Mouse (Mus musculus): ENCODE measurements around the gene Fcho2. TPM values are rescaled to one million over a fixed set of nuclear protein-coding genes. Genes with fewer than 3 reads are reported as not detected.

Fcho2 gene
- 20.8 and 41.9 TPM in 2 replicates for polyA plus RNA-seq (2012; rRNA removed)

DNA sequence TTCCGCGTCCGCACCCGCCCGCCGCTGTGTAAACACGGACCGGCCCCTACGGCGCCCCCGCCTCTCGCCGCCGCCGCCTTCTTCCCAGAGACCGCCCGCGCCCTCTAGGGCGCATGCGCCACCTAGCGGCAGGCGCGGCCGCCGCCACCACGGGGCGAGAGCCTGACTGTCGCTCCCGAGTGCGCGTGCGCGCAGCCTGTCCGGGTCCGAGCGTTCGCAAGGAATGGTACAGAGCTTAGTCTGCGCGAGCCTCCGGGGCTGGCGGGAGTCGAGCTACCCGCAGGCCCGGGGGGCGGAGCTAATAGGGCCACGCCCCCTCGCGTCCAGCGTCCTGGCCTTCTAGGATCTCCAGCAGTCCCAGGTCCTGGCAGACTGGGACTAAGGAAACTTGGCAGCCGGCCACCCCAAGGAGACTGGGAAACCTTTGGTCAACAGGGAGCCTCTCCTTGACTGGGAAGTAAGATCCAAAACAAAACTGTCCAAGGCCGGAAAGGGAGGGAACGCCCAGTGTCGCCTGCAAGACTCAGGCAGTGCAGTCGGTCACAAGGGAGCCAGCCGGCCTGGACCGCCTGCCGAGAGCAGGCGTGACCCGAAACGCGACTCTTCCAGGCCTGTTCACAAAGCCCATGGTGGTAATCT, at the start of gene Fcho2:
Gene Fcho2, minus strand, starts transcription at position 303 of the 639 bp plus-strand sequence.

DNA sequence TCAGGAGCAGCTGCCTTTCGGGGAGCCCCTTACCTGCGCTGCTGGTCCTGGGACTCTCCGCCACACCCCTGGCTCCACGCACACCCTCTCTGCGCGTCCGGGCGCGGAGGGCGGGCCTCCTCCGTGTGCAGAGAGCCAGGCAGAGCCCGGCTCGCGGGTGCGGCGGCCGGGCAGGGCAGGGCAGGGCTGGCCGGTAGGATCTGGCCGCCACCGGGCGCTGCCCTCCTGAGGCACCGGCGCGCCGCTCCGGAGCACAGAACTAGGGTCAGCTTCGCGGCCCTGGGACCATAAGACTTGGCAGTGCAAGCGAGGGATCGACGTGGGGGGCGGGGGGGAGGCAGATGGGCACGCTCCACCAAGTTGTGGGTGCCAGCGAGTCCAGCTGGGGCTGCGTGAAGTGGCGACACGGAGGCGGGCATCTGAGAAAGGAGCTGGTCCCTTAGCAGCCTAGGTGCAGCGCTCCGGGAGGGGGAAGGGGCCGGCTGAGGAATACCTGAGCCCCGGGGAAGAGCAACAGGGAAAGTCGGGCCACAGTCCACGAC, 120.4 kb downstream of the Fcho2 start, which contains the start of gene Tmem171:
Gene Tmem171, minus strand, starts transcription at position 62 of the 542 bp plus-strand sequence.

Other genes starting within 250 kb of the Fcho2 start
- gene Tmem174, start 178.0 kb downstream of the Fcho2 start, polyA plus RNA-seq (2012; rRNA removed) = 0.05 TPM in 1 of 2 replicates, not detected in the other
- 0.06 and 0.25 TPM in 2 replicates for gene Tmem171, start 120.6 kb downstream of the Fcho2 start, polyA plus RNA-seq (2012; rRNA removed)
- gene Tnpo1, start 110.9 kb upstream of the Fcho2 start, polyA plus RNA-seq (2012; rRNA removed) = 65.8 and 86.0 TPM in 2 replicates
- not detected in 2 replicates for gene 1700024P04Rik, start 169.1 kb upstream of the Fcho2 start, polyA plus RNA-seq (2012; rRNA removed)